Mouse (Mus musculus) embryonic facial prominence, embryonic 10.5 days (tissue): ENCODE measurements at regions not wholly inside any gene's neighbourhood (a gene's known extent, or its start where the extent isn't known, plus 50 kb on each side); places are given as distances from the start of the nearest gene placed in this dataset.

Source experiments
- DNase-seq: peaks from one replicate; pipeline ENCODE4 v3.0.0-alpha.2; 2017; ENCODE audit warnings: low spot score
- H3K27ac ChIP-seq: fragments of 300-500 bp; sonication (generic); replicated peaks from 2 replicates; pipeline ENCODE4 v1.5.1; 2016; ENCODE audit warnings: mild to moderate bottlenecking
- H3K27me3 ChIP-seq: fragments of 300-500 bp; sonication (generic); replicated peaks from 2 replicates; pipeline ENCODE4 v1.6.1; 2016; ENCODE audit warnings: low read depth, mild to moderate bottlenecking; ENCODE audit not compliant: poor library complexity, severe bottlenecking
- H3K36me3 ChIP-seq: fragments of 300-500 bp; sonication (generic); replicated peaks from 2 replicates; pipeline ENCODE4 v1.6.1; 2016; ENCODE audit warnings: mild to moderate bottlenecking, moderate library complexity
- H3K4me1 ChIP-seq: fragments of 300-500 bp; sonication (generic); 2 replicates; pipeline ENCODE4 v1.6.1; 2016
- H3K4me3 ChIP-seq: fragments of 300-500 bp; sonication (generic); 2 replicates; pipeline ENCODE4 v1.5.1; 2016; ENCODE audit warnings: mild to moderate bottlenecking, moderate library complexity
- H3K9me3 ChIP-seq: fragments of 300-500 bp; sonication (generic); 2 replicates; pipeline ENCODE4 v1.6.1; 2016; ENCODE audit warnings: mild to moderate bottlenecking
- WGBS: fragments of 180-500 bp; shearing (Covaris S2); methylation state at CpG from one replicate; pipeline ENCODE4 v1.1.7; 2016; 5-methylcytosine and 5-hydroxymethylcytosine counted together

DNA sequence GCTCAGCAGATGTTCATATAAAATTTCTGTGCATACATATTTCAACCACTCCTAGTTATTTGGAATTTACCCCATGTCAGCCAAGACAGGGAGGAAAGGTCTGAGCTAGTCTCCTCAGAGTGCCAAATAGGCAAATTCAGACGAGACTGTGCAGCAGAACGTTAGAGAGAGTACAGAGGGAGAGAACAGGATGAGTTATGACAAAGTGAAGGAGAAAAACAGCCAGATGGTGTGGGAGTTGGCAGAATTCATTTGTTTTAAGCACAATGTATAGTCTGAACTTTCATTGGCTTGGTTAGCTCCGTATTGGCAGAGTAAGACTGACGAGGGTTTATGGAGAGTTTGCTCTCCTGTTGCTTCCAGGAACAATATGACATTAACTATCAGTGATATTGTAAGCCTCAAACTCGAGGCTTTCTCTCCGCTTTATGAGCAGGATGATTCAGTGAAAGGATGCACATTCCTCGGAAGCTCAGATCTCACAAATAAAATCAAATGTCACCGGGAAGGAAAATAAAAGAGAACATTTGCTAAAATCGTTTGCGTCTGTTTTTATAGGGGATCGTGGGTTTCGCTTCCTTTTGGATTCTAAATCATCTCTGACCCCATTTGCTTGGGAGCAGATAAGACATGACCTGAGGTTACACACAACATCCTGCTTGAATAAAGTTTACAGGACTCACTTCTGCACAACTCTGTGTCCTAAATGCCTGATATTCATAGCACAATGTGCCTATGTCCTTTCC lies 435.8 kb upstream of the Dph6 start:
- no peak for DNase-seq
- Histone ChIP-seq H3K27me3 (no peaks in the 10 kb centered on the region), H3K4me3 (no peak overlapping the region), H3K27ac (no peak overlapping the region), H3K4me1 (peaks cover 17% of the 10 kb centered on the region), H3K9me3 (no peaks in the 10 kb centered on the region), H3K36me3 (no peaks in the 10 kb centered on the region)
- 49% methylated on average over 12 of the region's 12 CpGs for WGBS

DNA sequence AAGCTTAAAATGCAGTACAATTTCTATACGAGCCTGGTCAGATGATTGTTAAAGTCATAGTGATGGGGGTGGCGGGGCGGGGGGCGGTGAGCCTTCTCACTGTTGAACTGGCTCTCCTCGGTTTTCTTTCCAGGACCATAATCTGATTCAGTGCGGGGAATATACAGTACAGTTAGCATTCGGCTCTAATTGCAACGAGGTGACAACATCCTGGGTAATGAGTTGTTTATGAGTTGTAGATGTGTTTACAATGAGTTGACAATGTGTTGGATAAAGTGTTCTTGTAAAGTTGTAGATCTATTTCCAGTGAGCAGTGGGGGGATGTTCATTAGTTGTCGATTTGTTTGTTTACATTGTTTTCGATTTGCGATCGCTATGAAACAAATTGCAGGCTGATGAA lies 440.6 kb upstream of the Dph6 start:
- Histone ChIP-seq H3K27me3 (no peaks in the 10 kb centered on the region), H3K4me3 (no peak overlapping the region), H3K4me1 (peaks cover 11% of the 10 kb centered on the region), H3K27ac (no peak overlapping the region), H3K9me3 (no peaks in the 10 kb centered on the region), H3K36me3 (no peaks in the 10 kb centered on the region)
- 91% methylated on average over 12 of the region's 12 CpGs for WGBS
- DNase-seq = no peak

DNA sequence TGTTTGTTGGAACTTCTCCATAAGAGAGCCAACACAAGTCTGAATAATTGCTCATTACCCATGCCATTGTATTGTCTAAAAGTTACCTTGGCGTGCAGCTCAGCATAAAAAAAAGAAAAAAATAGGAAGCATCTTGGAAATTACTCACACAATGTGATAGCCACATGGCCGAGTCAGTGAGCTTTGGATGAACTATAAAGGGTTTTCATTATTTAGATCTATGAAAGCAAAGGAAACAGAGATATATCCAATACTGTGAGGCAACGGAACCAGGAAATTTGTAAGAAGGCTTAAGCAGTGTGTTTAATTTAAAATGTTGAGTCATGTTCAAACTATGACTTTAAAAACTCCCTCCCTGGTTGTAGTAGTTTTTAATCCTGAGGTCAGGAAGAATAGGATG lies 446.7 kb upstream of the Dph6 start:
- 86% methylated on average over 3 of the region's 3 CpGs for WGBS
- H3K27me3 ChIP-seq = no peaks in the 10 kb centered on the region

DNA sequence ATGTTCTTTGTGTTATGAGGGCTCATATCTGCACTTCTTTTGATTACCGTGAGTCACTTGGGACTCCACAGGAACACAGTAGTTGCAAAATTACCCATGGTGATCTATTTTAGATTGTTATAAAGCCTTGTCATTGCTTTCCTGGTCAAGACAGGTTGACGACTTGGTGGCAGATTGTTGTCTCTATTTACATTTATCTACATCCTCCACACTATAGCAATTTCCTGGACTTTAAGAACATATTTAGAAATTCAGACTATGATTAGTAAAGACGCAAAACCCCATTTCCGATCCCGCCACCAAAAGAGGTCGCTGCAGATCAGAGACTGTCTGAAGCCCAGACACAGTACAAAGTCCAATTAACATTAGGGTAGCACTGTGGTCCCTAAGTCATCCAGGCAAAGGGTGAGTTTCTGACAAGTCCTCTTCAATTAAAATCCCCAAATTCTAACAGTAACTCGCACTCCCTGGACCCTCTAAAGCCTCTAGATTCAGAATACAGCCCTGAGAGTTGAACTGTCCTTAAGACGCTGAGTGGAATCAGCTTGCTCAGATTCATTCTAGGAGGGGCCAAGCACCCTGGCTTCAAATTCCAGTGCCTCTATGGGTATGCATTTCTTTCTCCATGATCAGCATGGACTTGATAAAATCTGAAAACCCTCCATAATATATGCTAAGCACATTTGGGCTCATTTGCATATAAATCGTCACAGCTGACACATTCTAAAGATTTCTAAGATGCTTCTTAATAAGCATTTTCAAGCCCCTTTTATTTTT lies 461.9 kb upstream of the BC052040 start:
- no peak for DNase-seq
- Histone ChIP-seq H3K27ac (no peak overlapping the region), H3K4me1 (peaks cover 2% of the 10 kb centered on the region; the same call in 1 of the 2 replicates), H3K9me3 (no peaks in the 10 kb centered on the region), H3K4me3 (no peak overlapping the region), H3K36me3 (no peaks in the 10 kb centered on the region), H3K27me3 (no peaks in the 10 kb centered on the region)
- WGBS = 77% methylated on average over 9 of the region's 9 CpGs

More for the DNA sequence above, 446.7 kb upstream of the Dph6 start:
- Histone ChIP-seq H3K36me3 (no peaks in the 10 kb centered on the region), H3K4me1 (no peaks in the 10 kb centered on the region), H3K27ac (no peak overlapping the region), H3K9me3 (no peaks in the 10 kb centered on the region), H3K4me3 (no peak overlapping the region)
- no peak for DNase-seq

DNA sequence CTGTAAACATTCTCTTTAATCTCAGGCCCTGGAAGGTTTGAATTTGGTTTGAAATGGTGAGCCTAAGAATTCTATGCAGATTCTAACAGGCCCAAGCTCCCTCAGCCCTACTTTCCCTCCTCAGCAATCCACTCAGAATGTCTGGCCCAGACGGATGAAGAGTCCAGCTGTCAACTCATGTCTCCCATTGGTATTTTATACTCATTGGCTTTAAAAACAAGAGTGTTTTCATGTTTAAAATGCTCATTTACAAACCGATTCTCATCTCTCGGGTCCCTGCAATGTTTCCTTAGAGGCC lies 461.4 kb upstream of the BC052040 start:
- 60% methylated on average over 3 of the region's 3 CpGs for WGBS
- H3K27ac ChIP-seq = no peak overlapping the region
- DNase-seq = no peak
- no peaks in the 10 kb centered on the region for H3K36me3 ChIP-seq
- no peaks in the 10 kb centered on the region for H3K27me3 ChIP-seq
- H3K4me3 ChIP-seq = no peak overlapping the region
- no peaks in the 10 kb centered on the region for H3K9me3 ChIP-seq
- H3K4me1 ChIP-seq = peaks cover 2% of the 10 kb centered on the region; the same call in 1 of the 2 replicates

DNA sequence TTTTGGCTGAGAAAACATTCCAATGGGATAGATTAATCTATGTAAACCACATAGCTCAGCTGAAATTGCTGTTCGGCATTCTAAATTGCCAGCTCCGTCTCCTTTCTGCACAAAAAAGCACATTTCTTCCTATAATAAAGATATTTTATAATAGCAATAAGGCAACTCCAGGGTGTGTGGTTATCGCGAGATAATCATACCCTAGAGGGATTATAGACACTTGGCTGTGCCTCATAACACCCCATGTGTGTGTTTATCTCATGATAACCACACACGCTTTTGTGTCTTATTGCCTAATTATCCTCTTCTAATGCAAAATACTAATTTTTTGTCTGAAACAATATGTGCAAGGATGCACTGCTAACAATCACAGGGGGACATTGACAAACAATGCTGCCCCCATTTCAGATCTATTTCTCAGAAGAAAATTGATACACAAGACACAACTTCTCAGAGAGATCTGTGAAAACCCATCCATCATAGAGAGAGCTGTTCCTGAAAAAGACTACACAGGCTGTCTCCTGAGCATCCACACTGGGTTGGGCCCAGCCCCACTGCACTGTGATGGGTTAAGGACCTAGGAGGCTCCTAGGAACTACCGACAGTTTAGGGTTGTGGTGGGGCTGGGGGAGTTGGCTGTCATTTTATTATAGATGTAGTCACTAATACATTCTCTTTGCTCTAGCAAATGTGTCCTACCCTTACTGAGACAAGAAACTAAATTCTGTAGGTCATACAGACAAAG lies 454.7 kb upstream of the BC052040 start:
- no peaks in the 10 kb centered on the region for H3K36me3 ChIP-seq
- DNase-seq = no peak
- no peaks in the 10 kb centered on the region for H3K9me3 ChIP-seq
- peaks cover 10% of the 10 kb centered on the region for H3K4me1 ChIP-seq
- H3K4me3 ChIP-seq = no peak overlapping the region
- 93% methylated on average over 6 of the region's 6 CpGs for WGBS
- H3K27ac ChIP-seq = no peak overlapping the region
- H3K27me3 ChIP-seq = no peaks in the 10 kb centered on the region

DNA sequence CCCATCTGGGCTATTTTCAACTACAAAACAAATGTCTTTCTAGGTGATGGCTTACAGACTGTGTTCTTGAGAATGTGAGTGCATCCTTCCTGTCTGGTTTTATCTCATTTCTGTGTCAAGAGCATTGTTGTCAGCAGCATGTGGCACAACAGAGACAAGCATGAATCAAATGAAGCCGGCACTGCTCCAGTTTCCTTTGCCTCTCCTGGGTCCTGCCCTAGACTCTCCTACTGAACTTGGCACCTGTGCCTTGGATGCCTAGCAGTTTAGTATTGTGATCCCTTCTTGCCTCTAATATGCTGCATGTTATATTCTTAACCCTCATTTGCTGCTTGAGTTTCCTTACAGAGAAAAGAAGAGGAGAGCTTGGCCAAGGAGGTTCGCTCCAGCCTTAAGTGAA lies 449.8 kb upstream of the BC052040 start:
- no peaks in the 10 kb centered on the region for H3K27me3 ChIP-seq
- H3K36me3 ChIP-seq = no peaks in the 10 kb centered on the region
- H3K4me3 ChIP-seq = no peak overlapping the region
- 54% methylated on average over 2 of the region's 2 CpGs for WGBS
- peaks cover 8% of the 10 kb centered on the region for H3K4me1 ChIP-seq
- no peak for DNase-seq
- H3K27ac ChIP-seq = no peak overlapping the region
- H3K9me3 ChIP-seq = no peaks in the 10 kb centered on the region

DNA sequence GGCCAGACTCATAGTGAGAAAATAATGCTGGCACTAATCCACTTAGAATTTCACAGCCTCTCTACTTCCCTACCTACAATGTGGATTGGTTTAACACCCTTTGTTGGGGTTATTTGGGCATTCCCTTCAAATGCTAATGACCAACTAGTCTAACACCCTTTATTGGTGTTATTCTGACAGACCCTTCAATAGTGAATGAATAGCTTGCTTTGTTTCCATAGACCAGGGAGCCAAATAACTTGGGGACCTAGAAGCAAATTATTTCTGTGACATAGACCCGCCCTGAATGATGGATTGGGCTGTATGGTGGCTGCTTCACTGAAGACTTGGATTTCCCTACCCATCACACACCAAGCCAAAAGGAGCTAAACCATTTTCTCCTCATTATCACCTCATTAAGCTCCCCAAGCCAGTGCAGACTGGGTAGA lies 449.3 kb upstream of the BC052040 start:
- H3K4me1 ChIP-seq = peaks cover 8% of the 10 kb centered on the region
- no peak for DNase-seq
- WGBS = 26% methylated on average over 1 of the region's 1 CpGs
- no peaks in the 10 kb centered on the region for H3K9me3 ChIP-seq
- H3K27me3 ChIP-seq = no peaks in the 10 kb centered on the region
- H3K4me3 ChIP-seq = no peak overlapping the region
- H3K27ac ChIP-seq = no peak overlapping the region
- H3K36me3 ChIP-seq = no peaks in the 10 kb centered on the region

DNA sequence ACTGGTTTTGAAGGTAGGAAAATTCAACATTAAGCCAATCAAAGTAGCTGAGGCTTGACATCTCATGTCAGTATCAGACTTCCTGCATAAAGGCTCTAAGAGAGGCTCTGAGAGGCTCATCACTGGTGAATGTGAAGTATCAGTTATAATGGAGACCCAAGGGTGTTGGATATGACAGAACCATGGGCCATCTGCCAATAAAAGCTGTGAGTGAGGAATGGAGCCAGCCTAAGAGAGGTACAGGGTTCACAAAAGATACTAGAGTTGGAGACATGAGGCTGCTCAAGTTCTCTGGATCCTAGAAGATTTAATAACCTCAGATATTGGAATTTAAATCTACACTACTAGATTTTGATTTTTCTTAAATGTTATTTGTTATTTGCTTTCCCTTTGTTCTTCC lies 440.1 kb upstream of the BC052040 start:
- Histone ChIP-seq H3K9me3 (no peaks in the 10 kb centered on the region), H3K4me3 (no peak overlapping the region), H3K4me1 (no peaks in the 10 kb centered on the region), H3K27me3 (no peaks in the 10 kb centered on the region), H3K27ac (no peak overlapping the region), H3K36me3 (no peaks in the 10 kb centered on the region)
- no peak for DNase-seq

DNA sequence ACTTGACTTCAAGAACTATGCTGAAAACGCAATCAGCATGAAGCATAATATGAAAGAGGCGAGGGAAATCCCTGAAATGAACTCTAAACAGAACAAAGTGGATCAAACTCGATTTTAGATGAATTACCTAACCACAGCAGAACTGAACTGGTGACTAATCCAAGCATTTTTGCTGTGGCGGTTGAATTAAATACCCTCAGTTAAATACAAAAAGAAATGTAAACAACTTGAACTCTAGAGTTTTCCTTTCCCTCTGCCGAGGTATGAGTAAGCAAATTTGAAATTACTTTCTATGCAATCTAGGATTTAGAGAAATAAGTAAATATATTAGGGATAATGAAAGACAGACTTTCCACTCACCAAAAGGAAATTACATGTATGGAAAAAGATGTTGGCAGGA lies 409.4 kb upstream of the BC052040 start:
- no peaks in the 10 kb centered on the region for H3K9me3 ChIP-seq
- H3K27me3 ChIP-seq = no peaks in the 10 kb centered on the region
- WGBS = 73% methylated on average over 5 of the region's 5 CpGs
- H3K4me3 ChIP-seq = no peak overlapping the region
- no peak overlapping the region for H3K27ac ChIP-seq
- no peaks in the 10 kb centered on the region for H3K36me3 ChIP-seq
- DNase-seq = no peak
- H3K4me1 ChIP-seq = peaks cover 4% of the 10 kb centered on the region; the same call in 1 of the 2 replicates

DNA sequence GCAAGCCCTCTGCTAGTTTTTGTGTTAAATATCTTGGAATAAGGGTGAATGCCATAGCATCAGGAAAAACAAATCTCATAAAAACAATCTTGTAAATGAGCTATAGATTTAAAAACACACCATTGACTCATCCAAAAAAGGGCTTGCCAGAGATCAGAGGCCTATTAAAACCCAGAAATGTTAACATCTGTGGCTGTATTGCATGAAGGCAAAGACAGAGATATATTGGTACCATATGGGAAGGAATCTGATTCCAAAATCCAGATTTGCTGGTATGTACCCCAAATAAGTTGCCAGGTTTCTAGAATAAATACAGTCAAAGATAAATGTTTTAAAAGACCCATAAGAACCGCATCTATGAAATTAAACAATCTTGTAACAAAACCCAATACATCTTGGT lies 404.4 kb upstream of the BC052040 start:
- WGBS = 84% methylated on average over 1 of the region's 1 CpGs
- no peaks in the 10 kb centered on the region for H3K27me3 ChIP-seq
- H3K4me1 ChIP-seq = peaks cover 4% of the 10 kb centered on the region; the same call in 1 of the 2 replicates
- H3K9me3 ChIP-seq = no peaks in the 10 kb centered on the region
- DNase-seq = no peak
- H3K36me3 ChIP-seq = no peaks in the 10 kb centered on the region
- no peak overlapping the region for H3K27ac ChIP-seq
- H3K4me3 ChIP-seq = no peak overlapping the region

DNA sequence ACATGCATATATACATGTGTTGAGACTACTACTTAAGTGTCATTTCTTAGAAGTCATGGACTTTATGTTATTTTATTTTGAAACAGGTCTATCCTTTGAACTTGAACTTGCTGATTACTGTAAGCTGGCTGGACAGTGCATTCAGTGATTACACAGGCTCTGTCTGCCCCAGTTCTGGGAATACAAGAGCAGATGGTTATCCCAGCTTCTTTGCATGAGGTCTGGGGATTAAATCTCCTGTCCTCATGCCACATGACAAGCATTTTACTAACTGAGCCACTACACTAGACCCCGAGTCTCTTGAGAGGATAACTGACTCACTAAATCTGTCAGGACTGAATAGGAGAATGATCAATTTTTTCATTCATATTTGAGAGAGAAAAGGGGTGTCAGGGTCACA lies 403.6 kb upstream of the BC052040 start:
- Histone ChIP-seq H3K4me1 (peaks cover 4% of the 10 kb centered on the region; the same call in 1 of the 2 replicates), H3K27me3 (no peaks in the 10 kb centered on the region), H3K36me3 (no peaks in the 10 kb centered on the region), H3K4me3 (no peak overlapping the region), H3K9me3 (no peaks in the 10 kb centered on the region), H3K27ac (no peak overlapping the region)
- DNase-seq = no peak
- 79% methylated on average over 1 of the region's 1 CpGs for WGBS

DNA sequence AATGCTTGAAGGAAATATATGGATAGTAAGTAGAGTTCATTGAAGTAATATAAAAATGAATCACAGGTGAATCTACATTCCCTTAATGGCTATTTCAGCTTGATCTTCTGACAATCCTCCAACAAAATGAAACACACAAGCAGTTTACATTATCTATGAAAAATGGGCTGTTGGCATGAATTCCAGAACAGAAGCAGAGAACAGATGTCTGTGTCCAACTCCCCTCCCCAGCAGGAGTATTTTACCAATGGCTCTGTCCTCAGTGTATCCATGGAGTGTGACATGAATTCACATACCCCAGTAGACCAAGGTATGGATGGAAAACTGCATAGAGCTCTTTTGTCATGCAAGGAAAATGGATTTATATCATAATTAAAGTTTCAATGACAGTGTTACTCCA lies 370.3 kb upstream of the BC052040 start:
- no peak for DNase-seq
- H3K9me3 ChIP-seq = no peaks in the 10 kb centered on the region
- peaks cover 16% of the 10 kb centered on the region for H3K4me1 ChIP-seq
- no peaks in the 10 kb centered on the region for H3K36me3 ChIP-seq
- no peak overlapping the region for H3K4me3 ChIP-seq
- H3K27me3 ChIP-seq = no peaks in the 10 kb centered on the region
- no peak overlapping the region for H3K27ac ChIP-seq
